In the genomic region with DNA sequence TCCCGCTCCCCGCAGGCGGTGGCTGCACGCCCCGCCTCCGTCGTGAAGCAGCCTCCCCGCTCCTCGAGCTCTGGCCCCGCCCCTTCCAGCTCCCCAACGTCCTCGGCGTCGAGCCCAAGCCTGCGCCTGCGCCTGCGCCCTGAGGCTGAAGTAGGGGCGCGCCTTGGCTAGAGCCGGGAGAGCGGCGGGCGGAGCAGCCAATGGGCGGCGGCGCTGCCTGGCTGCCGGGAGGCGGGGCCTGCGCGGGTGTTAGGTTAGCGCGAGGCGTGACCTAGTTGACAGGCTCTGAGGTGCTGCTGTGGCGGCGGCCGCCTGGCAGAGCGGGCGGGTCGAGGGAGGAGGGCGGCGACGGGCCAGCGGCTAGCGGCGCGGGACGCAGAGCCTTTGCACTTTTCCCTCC, we compare ENCODE assay signal across 8 mouse cellular contexts. TPM values are rescaled to one million over a fixed set of nuclear protein-coding genes. Genes with fewer than 3 reads are reported as not detected.
DNase-seq lines count a peak whose midpoint lies in the region; ATAC-seq and TF ChIP-seq lines count a peak whose summit lies in the region.

A gene (plus strand): TSS at position 131 of the 400 bp plus-strand sequence.

- under 1% methylated on average over 46 of the region's 47 CpGs for WGBS in hindbrain, postnatal 0 days

- H3K9me3 ChIP-seq in hindbrain, postnatal 0 days (ENCODE audit: low read length) = no peaks in the 10 kb centered on the region

- ATAC-seq in hindbrain, postnatal 0 days = peak; percentile 99

- H3K9ac ChIP-seq in hindbrain, postnatal 0 days (replicated peaks; ENCODE audit: low read length) = peak within 1 kb of the TSS; percentile 68

- peaks cover 3% of the 10 kb centered on the region; the same call in 1 of the 2 replicates for H3K4me1 ChIP-seq in hindbrain, postnatal 0 days (ENCODE audit: insufficient read depth, low read length)

- DNase-seq in adrenal gland, adult (ENCODE audit: inconsistent age in 2 of 2, low spot score in 1 of 2) = peak; percentile 99
- peak; percentile 97 for DNase-seq in embryo, embryonic 10 days (ENCODE audit: low spot score)
- DNase-seq in gastrocnemius, adult 8-10 months (ENCODE audit: low spot score in 2 of 2) = peak; percentile 98 to 99
- peak; percentile 99 for DNase-seq in hindbrain, postnatal 0 days (ENCODE audit: low spot score)
- DNase-seq in left cerebral cortex, adult 18-20 months (ENCODE audit: low spot score in 2 of 2) = peak; percentile 97 to 99
- DNase-seq in lung, postnatal 4 days = peak; percentile 98 to 99
- peak; percentile 98 for DNase-seq in retina, postnatal 7 days (ENCODE audit: low read depth, low spot score)
- DNase-seq in urinary bladder, adult 18-20 months (ENCODE audit: low spot score in 2 of 2) = peak; percentile 92 to 97

- H3K36me3 ChIP-seq in hindbrain, postnatal 0 days (ENCODE audit: insufficient read depth, low read length) = no peaks in the 10 kb centered on the region

- no peaks in the 10 kb centered on the region for H3K27me3 ChIP-seq in hindbrain, postnatal 0 days (ENCODE audit: insufficient read depth, low read length)

- peak within 1 kb of the TSS; percentile 92 for H3K4me2 ChIP-seq in hindbrain, postnatal 0 days (ENCODE audit: low read depth, low read length)

- H3K27ac ChIP-seq in hindbrain, postnatal 0 days = peak within 1 kb of the TSS; percentile 67

- no peak for TF ChIP-seq CTCF in hindbrain, postnatal 0 days (IDR thresholded peaks at IDR 0.05; ENCODE audit: low read depth)

- peak within 1 kb of the TSS; percentile 86 for H3K4me3 ChIP-seq in hindbrain, postnatal 0 days (ENCODE audit: low read length)

RNA-seq across cellular contexts. Expression of the gene that starts here (rescaled TPM):
- 10 to 100 TPM; 16.2 to 21.8 (median 19.1) TPM for total RNA-seq in gastrocnemius, adult 8-10 months (2022)
- total RNA-seq in hindbrain, postnatal 0 days (2014; rRNA removed) = 16.6 and 18.3 TPM in 2 replicates
- polyA plus RNA-seq in hindbrain, postnatal 0 days (2015; fragmentation: Nextera tagmentation; extraction: Ambion mirVana) = 60.0 and 60.1 TPM in 2 replicates
- total RNA-seq in left cerebral cortex, adult 18-20 months (2021) = 10 to 100 TPM; 51.0 to 52.7 TPM

Comparison
In these comparisons a context has a peak if more than half of its experiments do, and no peak if none do; other contexts are left out.
1. Peak in every context shown above with its lines: DNase-seq, ATAC-seq, H3K4me3 ChIP-seq and H3K27ac ChIP-seq.